Mouse (Mus musculus) limb, embryonic 12.5 days (tissue): ENCODE results near the gene Plxnc1. TPM values are rescaled to one million over a fixed set of nuclear protein-coding genes. Genes with fewer than 3 reads are reported as not detected.

ENCODE experiments used
- ATAC-seq: fragments of 200-750 bp; cut with Nextera tagmentation; 2 replicates; pipeline ENCODE4 v1.8.0; 2017; ENCODE audit warnings: low read depth, moderate TSS enrichment; ENCODE audit not compliant: insufficient number of reproducible peaks, insufficient read depth, low FRiP score, low TSS enrichment
- H3K27ac ChIP-seq: fragments of 300-500 bp; sonication (generic); 2 replicates; pipeline ENCODE4 v1.5.1; 2016; ENCODE audit warnings: mild to moderate bottlenecking, moderate library complexity
- H3K27me3 ChIP-seq: fragments of 300-500 bp; sonication (generic); 2 replicates; pipeline ENCODE4 v1.6.1; 2016; ENCODE audit warnings: mild to moderate bottlenecking, moderate library complexity
- H3K36me3 ChIP-seq: fragments of 300-500 bp; sonication (generic); 2 replicates; pipeline ENCODE4 v1.6.1; 2016; ENCODE audit warnings: mild to moderate bottlenecking, moderate library complexity
- H3K4me1 ChIP-seq: fragments of 300-500 bp; sonication (generic); replicated peaks from 2 replicates; pipeline ENCODE4 v1.6.1; 2016
- H3K4me2 ChIP-seq: fragments of 300-500 bp; sonication (generic); 2 replicates; pipeline ENCODE4 v1.6.1; 2016; ENCODE audit warnings: mild to moderate bottlenecking, moderate library complexity
- H3K4me3 ChIP-seq: fragments of 300-500 bp; sonication (generic); replicated peaks from 2 replicates; pipeline ENCODE4 v1.5.1; 2016; ENCODE audit warnings: mild to moderate bottlenecking
- H3K9ac ChIP-seq: fragments of 300-500 bp; sonication (generic); replicated peaks from 2 replicates; pipeline ENCODE4 v1.6.1; 2016; ENCODE audit warnings: mild to moderate bottlenecking, moderate library complexity
- H3K9me3 ChIP-seq: fragments of 300-500 bp; sonication (generic); 2 replicates; pipeline ENCODE4 v1.6.1; 2016; ENCODE audit warnings: mild to moderate bottlenecking, moderate library complexity
- WGBS: fragments of 180-500 bp; shearing (Covaris S2); methylation state at CpG from one replicate; pipeline ENCODE4 v1.1.7; 2016; 5-methylcytosine and 5-hydroxymethylcytosine counted together
- polyA plus RNA-seq: library from polyadenylated mRNA; unstranded; fragments of >200 nt; fragmentation: Nextera tagmentation; extraction: Ambion mirVana; gene quantifications from 2 replicates; pipeline ENCODE4 v1.2.1, GENCODE M21; 2016

Gene Plxnc1
- polyA plus RNA-seq = 1.3 TPM in 2 replicates

GRCm38 (mm10) chr10:94944691-94945205 is at the start of gene Plxnc1:
TSS of gene Plxnc1 (minus strand) at chr10:94944835.
- peak within 1 kb of the TSS; percentile 98 for H3K4me2 ChIP-seq
- H3K27ac ChIP-seq = 0 out of 2 replicates have a peak within 1 kb of the TSS, but pooled peaks have one; percentile 45
- peaks cover 26% of the 10 kb centered on the region for H3K4me1 ChIP-seq
- H3K36me3 ChIP-seq = no peaks in the 10 kb centered on the region
- H3K4me3 ChIP-seq = peak within 1 kb of the TSS; percentile 74
- H3K9ac ChIP-seq = peak within 1 kb of the TSS; percentile 72
- H3K9me3 ChIP-seq = no peaks in the 10 kb centered on the region
- ATAC-seq = no peak
- WGBS = under 1% methylated on average over 45 of the region's 57 CpGs
- H3K27me3 ChIP-seq = peaks cover 73% of the 10 kb centered on the region

- H3K27ac ChIP-seq = no peak overlapping the region
Observed at GRCm38 (mm10) chr10:94992127-94992526, 47.5 kb upstream of the Plxnc1 start.

GRCm38 (mm10) chr10:94991564-94992097 is 47.0 kb upstream of the Plxnc1 start:
- Histone ChIP-seq H3K4me2 (peak overlapping the region; percentile 48), H3K4me1 (peaks cover 7% of the 10 kb centered on the region; the same call in 1 of the 2 replicates), H3K4me3 (peak overlapping the region; percentile 26), H3K9me3 (no peaks in the 10 kb centered on the region), H3K9ac (peak overlapping the region; percentile 18; the same call in 1 of the 2 replicates), H3K27me3 (peaks cover 11% of the 10 kb centered on the region; the same call in 1 of the 2 replicates), H3K36me3 (no peaks in the 10 kb centered on the region), H3K27ac (no peak overlapping the region)
- ATAC-seq = 0 out of 2 replicates have a peak, but pooled peaks have one; percentile 28
- 10% methylated on average over 17 of the region's 17 CpGs for WGBS

More at GRCm38 (mm10) chr10:94992127-94992526, 47.5 kb upstream of the Plxnc1 start:
- 8% methylated on average over 9 of the region's 9 CpGs for WGBS
- H3K4me3 ChIP-seq = peak overlapping the region; percentile 26
- H3K36me3 ChIP-seq = no peaks in the 10 kb centered on the region
- no peak overlapping the region for H3K9ac ChIP-seq
- no peaks in the 10 kb centered on the region for H3K9me3 ChIP-seq
- H3K4me2 ChIP-seq = peak overlapping the region; percentile 48
- H3K27me3 ChIP-seq = peaks cover 11% of the 10 kb centered on the region; the same call in 1 of the 2 replicates
- peaks cover 7% of the 10 kb centered on the region; the same call in 1 of the 2 replicates for H3K4me1 ChIP-seq
- no peak for ATAC-seq

- H3K27me3 ChIP-seq = peaks cover 11% of the 10 kb centered on the region; the same call in 1 of the 2 replicates
- H3K4me3 ChIP-seq = peak overlapping the region; percentile 26; the same call in 1 of the 2 replicates
- 0 out of 2 replicates have a peak, but pooled peaks have one; percentile 17 for ATAC-seq
- peaks cover 7% of the 10 kb centered on the region; the same call in 1 of the 2 replicates for H3K4me1 ChIP-seq
- H3K4me2 ChIP-seq = peak overlapping the region; percentile 48
- H3K9me3 ChIP-seq = no peaks in the 10 kb centered on the region
- WGBS = 28% methylated on average over 17 of the region's 17 CpGs
- H3K36me3 ChIP-seq = no peaks in the 10 kb centered on the region
- no peak overlapping the region for H3K27ac ChIP-seq
- H3K9ac ChIP-seq = no peak overlapping the region
Observed at GRCm38 (mm10) chr10:94990768-94991563, 46.3 kb upstream of the Plxnc1 start.

GRCm38 (mm10) chr10:94989321-94989720 is 44.7 kb upstream of the Plxnc1 start:
- Histone ChIP-seq H3K4me3 (no peak overlapping the region), H3K27me3 (peaks cover 11% of the 10 kb centered on the region; the same call in 1 of the 2 replicates), H3K4me1 (peaks cover 7% of the 10 kb centered on the region; the same call in 1 of the 2 replicates), H3K36me3 (no peaks in the 10 kb centered on the region), H3K27ac (no peak overlapping the region), H3K4me2 (no peak overlapping the region), H3K9me3 (no peaks in the 10 kb centered on the region), H3K9ac (no peak overlapping the region)
- no peak for ATAC-seq
- 81% methylated on average over 5 of the region's 5 CpGs for WGBS

- no peak overlapping the region for H3K9ac ChIP-seq
- H3K9me3 ChIP-seq = no peaks in the 10 kb centered on the region
- no peak overlapping the region for H3K27ac ChIP-seq
- WGBS = 88% methylated on average over 1 of the region's 1 CpGs
- no peaks in the 10 kb centered on the region for H3K4me1 ChIP-seq
- no peaks in the 10 kb centered on the region for H3K36me3 ChIP-seq
- H3K4me3 ChIP-seq = no peak overlapping the region
- no peak overlapping the region for H3K4me2 ChIP-seq
- H3K27me3 ChIP-seq = peaks cover 4% of the 10 kb centered on the region; the same call in 1 of the 2 replicates
- no peak for ATAC-seq
Observed at GRCm38 (mm10) chr10:94985103-94985502, 40.5 kb upstream of the Plxnc1 start.

- Histone ChIP-seq H3K27me3 (no peaks in the 10 kb centered on the region), H3K9ac (no peak overlapping the region), H3K4me3 (no peak overlapping the region), H3K9me3 (no peaks in the 10 kb centered on the region), H3K4me2 (no peak overlapping the region), H3K4me1 (no peaks in the 10 kb centered on the region), H3K27ac (no peak overlapping the region), H3K36me3 (no peaks in the 10 kb centered on the region)
- no peak for ATAC-seq
- 80% methylated on average over 8 of the region's 8 CpGs for WGBS
Observed at GRCm38 (mm10) chr10:94982528-94982927, 37.9 kb upstream of the Plxnc1 start.

- Histone ChIP-seq H3K27ac (no peak overlapping the region), H3K4me2 (no peak overlapping the region), H3K4me1 (no peaks in the 10 kb centered on the region), H3K36me3 (no peaks in the 10 kb centered on the region), H3K27me3 (no peaks in the 10 kb centered on the region), H3K9ac (no peak overlapping the region), H3K4me3 (no peak overlapping the region), H3K9me3 (no peaks in the 10 kb centered on the region)
- no peak for ATAC-seq
- 60% methylated on average over 12 of the region's 12 CpGs for WGBS
Observed at GRCm38 (mm10) chr10:94981466-94982138, 37.0 kb upstream of the Plxnc1 start.

- no peak for ATAC-seq
- H3K27me3 ChIP-seq = no peaks in the 10 kb centered on the region
- no peaks in the 10 kb centered on the region for H3K9me3 ChIP-seq
- no peak overlapping the region for H3K4me2 ChIP-seq
- H3K4me3 ChIP-seq = no peak overlapping the region
- no peak overlapping the region for H3K9ac ChIP-seq
- 66% methylated on average over 5 of the region's 5 CpGs for WGBS
- H3K36me3 ChIP-seq = no peaks in the 10 kb centered on the region
- H3K4me1 ChIP-seq = no peaks in the 10 kb centered on the region
- no peak overlapping the region for H3K27ac ChIP-seq
Observed at GRCm38 (mm10) chr10:94978265-94978822, 33.7 kb upstream of the Plxnc1 start.

- no peak overlapping the region for H3K9ac ChIP-seq
- no peak overlapping the region for H3K27ac ChIP-seq
- no peaks in the 10 kb centered on the region for H3K36me3 ChIP-seq
- no peaks in the 10 kb centered on the region for H3K4me1 ChIP-seq
- H3K4me2 ChIP-seq = no peak overlapping the region
- ATAC-seq = no peak
- no peaks in the 10 kb centered on the region for H3K9me3 ChIP-seq
- no peak overlapping the region for H3K4me3 ChIP-seq
- WGBS = 59% methylated on average over 5 of the region's 5 CpGs
- no peaks in the 10 kb centered on the region for H3K27me3 ChIP-seq
Observed at GRCm38 (mm10) chr10:94976329-94976728, 31.7 kb upstream of the Plxnc1 start.
